Mouse (Mus musculus) C2C12 (cell line): Measurements from ENCODE around the gene Gm20388. TPM values are rescaled to one million over a fixed set of nuclear protein-coding genes. Genes with fewer than 3 reads are reported as not detected.

ENCODE experiments used
- H3K27me3 ChIP-seq: one replicate; pipeline ENCODE4 v1.6.1; 2011; ENCODE audit not compliant: control insufficient read depth, insufficient read depth, insufficient read length
- H3K36me3 ChIP-seq: one replicate; pipeline ENCODE4 v1.6.1; 2011; ENCODE audit not compliant: control insufficient read depth, insufficient read depth
- H3K4me3 ChIP-seq: one replicate; pipeline ENCODE4 v1.5.1; 2011; ENCODE audit warnings: mild to moderate bottlenecking, control low read depth; ENCODE audit not compliant: poor library complexity, insufficient read depth, severe bottlenecking
- H3K79me2 ChIP-seq: one replicate; pipeline ENCODE4 v1.6.1; 2011; ENCODE audit not compliant: control insufficient read depth, insufficient read depth
- H3K79me3 ChIP-seq: one replicate; pipeline ENCODE4 v1.6.1; 2011; ENCODE audit warnings: low read depth, control low read depth
- H3ac ChIP-seq: one replicate; pipeline ENCODE3; 2011; ENCODE audit warnings: low read depth; ENCODE audit not compliant: control insufficient read depth, insufficient read length
- CEBPB ChIP-seq: IDR thresholded peaks from one replicate; pipeline ENCODE4 v1.6.1; 2011; ENCODE audit warnings: low read depth, mild to moderate bottlenecking, control low read depth, moderate library complexity
- CTCF ChIP-seq: IDR thresholded peaks from one replicate; pipeline ENCODE4 v1.5.1; 2011; ENCODE audit not compliant: control insufficient read depth, insufficient read depth, insufficient read length
- FOSL1 ChIP-seq: IDR thresholded peaks from one replicate; pipeline ENCODE4 v1.8.0; 2011; ENCODE audit warnings: mild to moderate bottlenecking, low read length; ENCODE audit not compliant: poor library complexity, insufficient read depth, severe bottlenecking
- MAX ChIP-seq: IDR thresholded peaks from one replicate; pipeline ENCODE4 v1.6.1; 2011; ENCODE audit warnings: mild to moderate bottlenecking, control low read depth
- MYOD1 ChIP-seq: IDR thresholded peaks from one replicate; pipeline ENCODE4 v1.6.1; 2011; ENCODE audit warnings: low read depth; ENCODE audit not compliant: control insufficient read depth, insufficient read length
- MYOG ChIP-seq: IDR thresholded peaks from one replicate; pipeline ENCODE4 v1.6.1; 2011; ENCODE audit not compliant: control insufficient read depth, insufficient read length; ENCODE audit errors: extremely low read depth
- USF1 ChIP-seq: IDR thresholded peaks from one replicate; pipeline ENCODE4 v1.6.1; 2011; ENCODE audit warnings: low read depth, mild to moderate bottlenecking, control low read depth, moderate library complexity
- polyA plus RNA-seq: library from polyadenylated mRNA; unstranded; fragments of >200 nt; fragmentation: generic; extraction: Trizol; gene quantifications from one replicate; pipeline ENCODE4 v1.2.1, GENCODE M21; 2012; ENCODE audit warnings: missing spikeins

Gm20388 gene
- polyA plus RNA-seq, 1 experiment = 15.0 TPM

GRCm38 (mm10) chr8:122116716-122117357 lies 2206.2 kb downstream of the Gm20388 start:
- Histone ChIP-seq H3K79me2 (no peaks in the 10 kb centered on the region), H3K79me3 (no peaks in the 10 kb centered on the region), H3ac (no peak overlapping the region), H3K4me3 (no peak overlapping the region), H3K27me3 (no peaks in the 10 kb centered on the region), H3K36me3 (no peaks in the 10 kb centered on the region)
- no peak for TF ChIP-seq MYOG
- TF ChIP-seq FOSL1 = no peak
- no peak for TF ChIP-seq USF1
- TF ChIP-seq CTCF = no peak
- TF ChIP-seq CEBPB = no peak

- H3K27me3 ChIP-seq = no peaks in the 10 kb centered on the region
- no peak overlapping the region for H3K4me3 ChIP-seq
- H3ac ChIP-seq = no peak overlapping the region
- H3K79me2 ChIP-seq = no peaks in the 10 kb centered on the region
- H3K36me3 ChIP-seq = no peaks in the 10 kb centered on the region
- TF ChIP-seq USF1 = no peak
- TF ChIP-seq MYOD1 = no peak
- no peak for TF ChIP-seq MAX
- no peaks in the 10 kb centered on the region for H3K79me3 ChIP-seq
Observed at GRCm38 (mm10) chr8:122118097-122118496, 2207.5 kb downstream of the Gm20388 start.

DNA sequence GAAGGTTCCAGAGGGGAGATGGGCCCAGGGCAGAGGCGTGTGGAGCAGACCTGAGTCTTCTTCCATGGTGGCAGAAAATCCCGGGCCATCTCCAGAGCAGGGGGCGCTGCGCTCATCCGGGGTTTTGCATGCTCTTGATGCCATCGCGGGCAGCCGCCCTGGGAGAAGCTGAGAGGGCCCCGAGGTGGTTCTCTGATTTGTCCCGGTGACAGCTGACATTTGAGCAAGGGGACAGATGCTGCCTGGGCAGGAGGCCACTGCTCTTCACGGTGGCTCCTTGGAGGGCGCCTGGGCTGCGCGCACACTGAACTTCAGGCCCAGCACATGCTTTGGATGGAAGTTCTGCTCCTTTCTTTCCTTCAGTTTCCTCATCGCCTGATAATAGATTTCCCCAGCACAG lies 2207.9 kb downstream of the Gm20388 start:
- no peaks in the 10 kb centered on the region for H3K36me3 ChIP-seq
- H3K79me3 ChIP-seq = no peaks in the 10 kb centered on the region
- no peaks in the 10 kb centered on the region for H3K27me3 ChIP-seq
- H3K79me2 ChIP-seq = no peaks in the 10 kb centered on the region
- H3ac ChIP-seq = no peak overlapping the region
- no peak overlapping the region for H3K4me3 ChIP-seq
- TF ChIP-seq CEBPB (no peak), MYOG (no peak), FOSL1 (no peak), CTCF (no peak), MAX (no peak), MYOD1 (no peak), USF1 (no peak)

GRCm38 (mm10) chr8:122124326-122124725 lies 2213.7 kb downstream of the Gm20388 start:
- TF ChIP-seq MAX (no peak), CEBPB (no peak), USF1 (no peak), FOSL1 (no peak), MYOG (no peak), CTCF (no peak), MYOD1 (no peak)

GRCm38 (mm10) chr8:122126659-122127058 lies 2216.0 kb downstream of the Gm20388 start:
- H3ac ChIP-seq = no peak overlapping the region
- TF ChIP-seq FOSL1 = no peak
- TF ChIP-seq USF1 = no peak
- no peak for TF ChIP-seq CEBPB
- no peak for TF ChIP-seq MAX
- no peak for TF ChIP-seq CTCF
- no peak for TF ChIP-seq MYOD1
- no peak for TF ChIP-seq MYOG
- no peaks in the 10 kb centered on the region for H3K36me3 ChIP-seq
- H3K79me2 ChIP-seq = no peaks in the 10 kb centered on the region
- H3K27me3 ChIP-seq = no peaks in the 10 kb centered on the region
- H3K79me3 ChIP-seq = no peaks in the 10 kb centered on the region
- no peak overlapping the region for H3K4me3 ChIP-seq

More at GRCm38 (mm10) chr8:122124326-122124725, 2213.7 kb downstream of the Gm20388 start:
- H3ac ChIP-seq = no peak overlapping the region
- no peaks in the 10 kb centered on the region for H3K36me3 ChIP-seq
- no peaks in the 10 kb centered on the region for H3K79me2 ChIP-seq
- H3K27me3 ChIP-seq = no peaks in the 10 kb centered on the region
- no peaks in the 10 kb centered on the region for H3K79me3 ChIP-seq
- no peak overlapping the region for H3K4me3 ChIP-seq

- Histone ChIP-seq H3K79me2 (no peaks in the 10 kb centered on the region), H3K27me3 (no peaks in the 10 kb centered on the region), H3ac (no peak overlapping the region), H3K36me3 (no peaks in the 10 kb centered on the region), H3K4me3 (no peak overlapping the region), H3K79me3 (no peaks in the 10 kb centered on the region)
- TF ChIP-seq MAX (no peak), MYOG (no peak), USF1 (no peak), CEBPB (no peak), MYOD1 (no peak)
Observed at GRCm38 (mm10) chr8:122134121-122134529, 2223.5 kb downstream of the Gm20388 start.

- H3K27me3 ChIP-seq = no peaks in the 10 kb centered on the region
- no peak overlapping the region for H3ac ChIP-seq
- H3K36me3 ChIP-seq = no peaks in the 10 kb centered on the region
- H3K4me3 ChIP-seq = no peak overlapping the region
- TF ChIP-seq CEBPB = no peak
- no peak for TF ChIP-seq MYOG
- no peak for TF ChIP-seq USF1
- no peak for TF ChIP-seq MYOD1
- TF ChIP-seq MAX = no peak
- TF ChIP-seq CTCF = no peak
- no peak for TF ChIP-seq FOSL1
- H3K79me3 ChIP-seq = no peaks in the 10 kb centered on the region
- no peaks in the 10 kb centered on the region for H3K79me2 ChIP-seq
Observed at GRCm38 (mm10) chr8:122135494-122135893, 2224.9 kb downstream of the Gm20388 start.
